Mouse (Mus musculus): ENCODE results near the gene Sec14l3.
A peak's percentile ranks its signal among the peaks of the same experiment; 100 is the strongest.
"Not testable (repeated sequence)": the region's sequence is repeated elsewhere in the genome, so short reads cannot be mapped to it uniquely, and the experiment has no call there.

Sec14l3 gene

GRCm38 (mm10) chr11:4103522-4103921, 38.9 kb downstream of the Sec14l3 start:
- DNase-seq = no peak

- DNase-seq = no peak
These were observed 40.3 kb downstream of the Sec14l3 start for GRCm38 (mm10) chr11:4104989-4105388.

GRCm38 (mm10) chr11:4105444-4105843, 40.8 kb downstream of the Sec14l3 start:
- no peak for DNase-seq

GRCm38 (mm10) chr11:4107901-4108300, 43.3 kb downstream of the Sec14l3 start:
- not testable (repeated sequence) for DNase-seq

- DNase-seq = no peak
These were observed 44.0 kb downstream of the Sec14l3 start for GRCm38 (mm10) chr11:4108691-4109090.

GRCm38 (mm10) chr11:4112033-4112432, 47.4 kb downstream of the Sec14l3 start:
- DNase-seq = no peak

GRCm38 (mm10) chr11:4112861-4113260, 48.2 kb downstream of the Sec14l3 start:
- no peak for DNase-seq

GRCm38 (mm10) chr11:4113496-4113895, 48.9 kb downstream of the Sec14l3 start:
- DNase-seq = no peak

- DNase-seq = no peak
These were observed 49.3 kb downstream of the Sec14l3 start for GRCm38 (mm10) chr11:4113970-4114369.

- not testable (repeated sequence) for DNase-seq
These were observed 49.9 kb downstream of the Sec14l3 start for GRCm38 (mm10) chr11:4114541-4114940.

- no peak for DNase-seq
These were observed 50.8 kb downstream of the Sec14l3 start for GRCm38 (mm10) chr11:4115407-4115806.

GRCm38 (mm10) chr11:4116458-4117141, 52.0 kb downstream of the Sec14l3 start:
- DNase-seq = no peak

GRCm38 (mm10) chr11:4117372-4118071, 52.9 kb downstream of the Sec14l3 start:
- no peak for DNase-seq

GRCm38 (mm10) chr11:4118081-4118921, 53.7 kb downstream of the Sec14l3 start:
- peak; percentile 16 for DNase-seq

- no peak for DNase-seq
These were observed 55.0 kb downstream of the Sec14l3 start for GRCm38 (mm10) chr11:4119635-4120034.

GRCm38 (mm10) chr11:4121691-4122090, 57.0 kb downstream of the Sec14l3 start:
- DNase-seq = no peak

GRCm38 (mm10) chr11:4122226-4122625, 57.6 kb downstream of the Sec14l3 start:
- DNase-seq = no peak

- DNase-seq = peak; percentile 31
These were observed 58.3 kb downstream of the Sec14l3 start, which contains the start of gene Sec14l2 for GRCm38 (mm10) chr11:4122742-4123579. Gene Sec14l2 (minus strand): TSS chr11:4123415.

- peak; percentile 27 for DNase-seq
These were observed 59.3 kb downstream of the Sec14l3 start for GRCm38 (mm10) chr11:4123922-4124321.

GRCm38 (mm10) chr11:4127059-4127458, 62.4 kb downstream of the Sec14l3 start:
- no peak for DNase-seq

Data from thymus, postnatal 25 days (tissue).